Mouse (Mus musculus): Measurements from ENCODE around the gene Nfam1. TPM values are rescaled to one million over a fixed set of nuclear protein-coding genes. Genes with fewer than 3 reads are reported as not detected.

Gene Nfam1
- polyA plus RNA-seq, 1 experiment from 2014 or later, result 2.2 TPM

DNA sequence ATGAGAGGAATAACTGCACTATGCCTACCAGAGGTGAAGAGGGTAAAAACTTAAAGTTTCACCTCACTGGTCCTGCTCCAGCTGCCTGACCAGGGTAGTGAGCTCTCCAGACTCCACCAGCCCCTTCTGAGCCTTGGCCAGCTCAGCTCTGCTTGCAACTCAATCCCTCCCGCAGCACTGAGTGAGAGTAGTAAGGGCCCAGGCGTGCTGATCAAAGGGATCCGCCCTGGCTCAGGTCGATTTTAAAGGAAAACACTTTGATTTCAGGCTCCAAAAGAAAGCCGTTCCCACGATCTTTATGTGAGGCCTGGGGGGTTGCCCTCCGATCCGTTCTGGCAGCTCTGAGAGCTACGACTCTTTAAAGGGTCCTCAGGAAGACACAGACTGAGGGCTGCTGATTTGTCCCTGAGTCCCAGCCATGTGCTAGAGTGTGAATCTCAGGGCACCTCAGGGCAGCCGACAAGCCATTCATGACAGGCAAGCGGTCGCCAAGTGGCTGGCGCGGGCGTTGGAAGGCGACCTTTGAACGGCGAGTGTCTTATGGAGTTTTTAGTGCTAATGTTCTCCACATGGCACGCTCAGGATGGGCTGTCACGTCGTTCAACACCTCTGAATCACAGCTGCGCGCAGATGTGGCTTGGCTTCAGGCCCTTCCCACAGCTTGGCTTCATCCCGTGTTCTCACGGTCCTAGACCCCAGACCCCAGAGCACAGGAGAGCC lies 7.9 kb downstream of the Nfam1 start:
- Histone ChIP-seq H3K4me2 (ENCODE audit: low read length) (no peak overlapping the region), H3K9ac (ENCODE audit: low read depth, low read length) (no peak overlapping the region), H3K9me3 (replicated peaks; ENCODE audit: low read length) (no peaks in the 10 kb centered on the region), H3K27ac (no peak overlapping the region), H3K27me3 (ENCODE audit: insufficient read depth, low read length) (0 out of 2 replicates have a peak, but pooled peaks cover 2% of the 10 kb centered on the region), H3K36me3 (ENCODE audit: insufficient read depth, low read length) (no peaks in the 10 kb centered on the region), H3K4me1 (replicated peaks; ENCODE audit: insufficient read depth, low read length) (peaks cover 20% of the 10 kb centered on the region), H3K4me3 (replicated peaks; ENCODE audit: low read depth, low read length) (no peak overlapping the region)
- DNase-seq (ENCODE audit: low spot score), result no peak
- TF ChIP-seq CTCF (IDR thresholded peaks at IDR 0.05; ENCODE audit: low read depth), result no peak
- WGBS, result 18% methylated on average over 25 of the region's 25 CpGs
- peak; percentile 30; the same call in 1 of the 2 replicates for ATAC-seq (replicated peaks; ENCODE audit: low FRiP score, low read depth)

GRCm38 (mm10) chr15:83022947-83023346 lies 10.2 kb downstream of the Nfam1 start:
- 56% methylated on average over 8 of the region's 8 CpGs for WGBS
- no peaks in the 10 kb centered on the region for H3K36me3 ChIP-seq (ENCODE audit: insufficient read depth, low read length)
- DNase-seq (ENCODE audit: low spot score), result no peak
- no peak for ATAC-seq (replicated peaks; ENCODE audit: low FRiP score, low read depth)
- no peak overlapping the region for H3K9ac ChIP-seq (ENCODE audit: low read depth, low read length)
- no peak overlapping the region for H3K4me3 ChIP-seq (replicated peaks; ENCODE audit: low read depth, low read length)
- no peak overlapping the region for H3K4me2 ChIP-seq (ENCODE audit: low read length)
- TF ChIP-seq CTCF (IDR thresholded peaks at IDR 0.05; ENCODE audit: low read depth), result no peak
- H3K27ac ChIP-seq, result no peak overlapping the region
- H3K4me1 ChIP-seq (replicated peaks; ENCODE audit: insufficient read depth, low read length), result peaks cover 16% of the 10 kb centered on the region
- H3K27me3 ChIP-seq (ENCODE audit: insufficient read depth, low read length), result 0 out of 2 replicates have a peak, but pooled peaks cover 2% of the 10 kb centered on the region
- no peaks in the 10 kb centered on the region for H3K9me3 ChIP-seq (replicated peaks; ENCODE audit: low read length)

DNA sequence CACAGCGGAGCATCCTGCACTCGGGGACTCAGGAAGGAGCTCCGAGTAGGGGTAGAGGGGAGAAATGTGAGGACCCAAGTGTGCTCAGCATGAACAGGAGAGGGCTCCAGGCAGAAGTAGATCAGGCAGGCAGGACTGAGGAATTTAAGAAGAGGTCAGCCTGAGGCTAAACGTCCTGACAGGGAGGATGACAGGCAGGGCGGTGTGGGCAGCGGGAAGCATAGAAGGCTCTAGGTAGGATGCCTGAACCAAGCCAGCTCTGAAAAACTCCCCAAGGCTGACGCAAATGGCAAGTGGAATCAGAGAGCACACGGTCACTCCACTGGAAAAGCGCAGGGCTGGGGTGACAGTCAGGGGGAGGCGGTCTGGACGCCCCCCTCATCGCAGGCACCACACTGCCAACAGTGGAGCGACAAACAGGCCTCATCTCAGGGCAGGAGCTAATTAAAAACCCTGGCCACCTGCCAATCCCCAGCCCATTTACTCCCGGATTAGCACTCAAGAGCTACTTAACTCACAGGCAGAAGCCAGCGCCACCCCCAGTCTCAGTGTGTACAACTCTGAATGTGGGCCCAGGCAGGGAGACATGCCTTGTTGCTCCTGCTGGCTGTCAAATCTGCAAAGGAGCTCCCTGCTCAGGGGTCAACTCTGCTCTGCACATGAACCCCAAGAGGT lies 22.0 kb downstream of the Nfam1 start:
- no peaks in the 10 kb centered on the region for H3K27me3 ChIP-seq (ENCODE audit: insufficient read depth, low read length)
- no peaks in the 10 kb centered on the region for H3K36me3 ChIP-seq (ENCODE audit: insufficient read depth, low read length)
- peak; percentile 13; the same call in 1 of the 2 replicates for TF ChIP-seq CTCF (IDR thresholded peaks at IDR 0.05; ENCODE audit: low read depth)
- H3K27ac ChIP-seq, result no peak overlapping the region
- no peak overlapping the region for H3K9ac ChIP-seq (ENCODE audit: low read depth, low read length)
- ATAC-seq (replicated peaks; ENCODE audit: low FRiP score, low read depth) (peak; percentile 34; the same call in 1 of the 2 replicates), DNase-seq (ENCODE audit: low spot score) (no peak)
- H3K4me3 ChIP-seq (replicated peaks; ENCODE audit: low read depth, low read length), result no peak overlapping the region
- H3K9me3 ChIP-seq (replicated peaks; ENCODE audit: low read length), result no peaks in the 10 kb centered on the region
- peaks cover 10% of the 10 kb centered on the region; the same call in 1 of the 2 replicates for H3K4me1 ChIP-seq (replicated peaks; ENCODE audit: insufficient read depth, low read length)
- 26% methylated on average over 15 of the region's 15 CpGs for WGBS
- no peak overlapping the region for H3K4me2 ChIP-seq (ENCODE audit: low read length)

- 21% methylated on average over 8 of the region's 8 CpGs for WGBS
These were observed 22.7 kb downstream of the Nfam1 start for GRCm38 (mm10) chr15:83010423-83010822.

GRCm38 (mm10) chr15:83009532-83009931 lies 23.6 kb downstream of the Nfam1 start:
- H3K27ac ChIP-seq, result no peak overlapping the region
- no peak overlapping the region for H3K4me3 ChIP-seq (replicated peaks; ENCODE audit: low read depth, low read length)
- WGBS, result 91% methylated on average over 6 of the region's 6 CpGs
- peaks cover 10% of the 10 kb centered on the region; the same call in 1 of the 2 replicates for H3K4me1 ChIP-seq (replicated peaks; ENCODE audit: insufficient read depth, low read length)
- no peak overlapping the region for H3K4me2 ChIP-seq (ENCODE audit: low read length)
- TF ChIP-seq CTCF (IDR thresholded peaks at IDR 0.05; ENCODE audit: low read depth), result no peak
- DNase-seq (ENCODE audit: low spot score) (no peak), ATAC-seq (replicated peaks; ENCODE audit: low FRiP score, low read depth) (no peak)
- no peak overlapping the region for H3K9ac ChIP-seq (ENCODE audit: low read depth, low read length)
- no peaks in the 10 kb centered on the region for H3K36me3 ChIP-seq (ENCODE audit: insufficient read depth, low read length)
- H3K27me3 ChIP-seq (ENCODE audit: insufficient read depth, low read length), result no peaks in the 10 kb centered on the region
- H3K9me3 ChIP-seq (replicated peaks; ENCODE audit: low read length), result no peaks in the 10 kb centered on the region

More at GRCm38 (mm10) chr15:83010423-83010822, 22.7 kb downstream of the Nfam1 start:
- H3K9ac ChIP-seq (ENCODE audit: low read depth, low read length), result no peak overlapping the region
- H3K4me1 ChIP-seq (replicated peaks; ENCODE audit: insufficient read depth, low read length), result peaks cover 10% of the 10 kb centered on the region; the same call in 1 of the 2 replicates
- H3K27me3 ChIP-seq (ENCODE audit: insufficient read depth, low read length), result no peaks in the 10 kb centered on the region
- ATAC-seq (replicated peaks; ENCODE audit: low FRiP score, low read depth), result 0 out of 2 replicates have a peak, but pooled peaks have one; percentile 26
- no peak overlapping the region for H3K27ac ChIP-seq
- no peaks in the 10 kb centered on the region for H3K36me3 ChIP-seq (ENCODE audit: insufficient read depth, low read length)
- no peak overlapping the region for H3K4me3 ChIP-seq (replicated peaks; ENCODE audit: low read depth, low read length)
- no peak for TF ChIP-seq CTCF (IDR thresholded peaks at IDR 0.05; ENCODE audit: low read depth)
- H3K9me3 ChIP-seq (replicated peaks; ENCODE audit: low read length), result no peaks in the 10 kb centered on the region
- DNase-seq (ENCODE audit: low spot score), result no peak
- H3K4me2 ChIP-seq (ENCODE audit: low read length), result no peak overlapping the region

DNA sequence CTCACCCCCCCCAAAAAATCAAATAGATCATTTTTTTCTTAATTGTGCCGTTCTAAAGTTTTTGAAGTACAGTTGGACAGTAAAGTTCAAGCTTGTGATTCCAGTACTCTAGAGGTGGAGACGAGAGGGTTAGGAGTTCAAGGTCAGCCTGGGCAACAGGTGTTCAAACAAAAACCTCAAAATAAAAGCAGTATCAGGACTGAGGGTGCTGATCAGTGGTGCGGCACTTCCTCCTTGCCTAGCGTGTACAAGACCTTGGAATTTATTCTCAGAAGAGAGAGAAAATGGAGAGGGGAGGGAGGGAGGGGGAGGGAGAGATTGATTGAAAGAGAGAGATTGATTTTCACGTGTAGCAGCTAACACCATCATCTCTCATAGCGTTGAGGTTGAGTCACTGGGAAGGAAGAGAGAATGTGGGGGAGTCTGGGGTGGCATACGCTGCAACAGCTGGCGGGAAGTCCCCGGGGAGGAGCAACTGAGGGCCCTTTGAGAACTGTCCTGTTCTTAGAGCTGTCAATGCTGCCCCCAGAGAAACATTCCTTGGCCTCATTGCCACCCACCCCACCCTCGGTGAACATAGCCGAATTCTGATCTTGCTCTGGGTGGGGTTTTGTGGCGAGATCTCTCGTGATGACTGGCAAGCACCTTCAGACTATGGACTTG lies 24.2 kb downstream of the Nfam1 start:
- Histone ChIP-seq H3K27me3 (ENCODE audit: insufficient read depth, low read length) (no peaks in the 10 kb centered on the region), H3K4me2 (ENCODE audit: low read length) (no peak overlapping the region), H3K27ac (no peak overlapping the region), H3K9me3 (replicated peaks; ENCODE audit: low read length) (no peaks in the 10 kb centered on the region), H3K4me3 (replicated peaks; ENCODE audit: low read depth, low read length) (no peak overlapping the region), H3K36me3 (ENCODE audit: insufficient read depth, low read length) (no peaks in the 10 kb centered on the region), H3K9ac (ENCODE audit: low read depth, low read length) (no peak overlapping the region), H3K4me1 (replicated peaks; ENCODE audit: insufficient read depth, low read length) (peaks cover 10% of the 10 kb centered on the region; the same call in 1 of the 2 replicates)
- WGBS, result 47% methylated on average over 13 of the region's 13 CpGs
- no peak for TF ChIP-seq CTCF (IDR thresholded peaks at IDR 0.05; ENCODE audit: low read depth)
- ATAC-seq (replicated peaks; ENCODE audit: low FRiP score, low read depth) (no peak), DNase-seq (ENCODE audit: low spot score) (no peak)
